ENCODE assay signal across 23 mouse cellular contexts in genomic region chr1:37026866-37027265, GRCm38 (mm10). TPM values are rescaled to one million over a fixed set of nuclear protein-coding genes. Genes with fewer than 3 reads are reported as not detected.
DNase-seq lines count a peak whose midpoint lies in the region; ATAC-seq and TF ChIP-seq lines count a peak whose summit lies in the region.
"Had no signal": no experiment of that assay in that cellular context is flagged by ENCODE, and none has a peak within 500 bp of the region (broad histone marks: within the 10 kb centered on the region; RNA-seq: fewer than 3 reads in every experiment).

No protein-coding gene starts in this region.

- WGBS in liver, adult 2 months, result 45% methylated on average over 6 of the region's 6 CpGs
- 68% methylated on average over 6 of the region's 6 CpGs for WGBS in liver, embryonic 11.5 days

- no peak overlapping the region for H3K4me2 ChIP-seq in liver, embryonic 11.5 days
- H3K4me2 ChIP-seq: embryonic facial prominence, embryonic 12.5 days; forebrain, embryonic 13.5 days; forebrain, embryonic 15.5 days had no signal

- no peaks in the 10 kb centered on the region for H3K27me3 ChIP-seq in liver, adult 2 months (ENCODE audit: control insufficient read depth, insufficient read depth, low read length)
- peaks cover 22% of the 10 kb centered on the region for H3K27me3 ChIP-seq in liver, embryonic 11.5 days (replicated peaks; ENCODE audit: control insufficient read depth, insufficient read depth, low read length)
- H3K27me3 ChIP-seq: embryonic facial prominence, embryonic 12.5 days; forebrain, embryonic 13.5 days; forebrain, embryonic 15.5 days had no signal

- H3K9me3 ChIP-seq in liver, embryonic 11.5 days (ENCODE audit: control insufficient read depth, low read length), result no peaks in the 10 kb centered on the region
- H3K9me3 ChIP-seq: embryonic facial prominence, embryonic 10.5 days; embryonic facial prominence, embryonic 12.5 days; forebrain, embryonic 13.5 days; forebrain, embryonic 15.5 days had no signal

- peaks cover 20% of the 10 kb centered on the region for H3K4me1 ChIP-seq in liver, adult 2 months (ENCODE audit: control insufficient read depth, insufficient read depth, low read length)
- peaks cover 4% of the 10 kb centered on the region; the same call in 1 of the 2 replicates for H3K4me1 ChIP-seq in liver, embryonic 11.5 days (replicated peaks; ENCODE audit: control insufficient read depth, insufficient read depth, low read length)

- peak overlapping the region; percentile 34 for H3K27ac ChIP-seq in liver, adult 2 months (replicated peaks; ENCODE audit: insufficient read depth, low read depth, low read length)
- no peak overlapping the region for H3K27ac ChIP-seq in liver, embryonic 11.5 days (ENCODE audit: low read depth, low read length)
- H3K27ac ChIP-seq: embryonic facial prominence, embryonic 10.5 days; embryonic facial prominence, embryonic 12.5 days; forebrain, embryonic 13.5 days; forebrain, embryonic 15.5 days had no signal

- no peak for TF ChIP-seq POLR2A in liver, adult 2 months (IDR thresholded peaks at IDR 0.05; ENCODE audit: extremely low read depth, insufficient read depth, low read length)

- no peak overlapping the region for H3K9ac ChIP-seq in liver, adult 2 months (ENCODE audit: low read depth, low read length)
- no peak overlapping the region for H3K9ac ChIP-seq in liver, embryonic 11.5 days (ENCODE audit: low read depth, low read length)
- H3K9ac ChIP-seq: embryonic facial prominence, embryonic 12.5 days; forebrain, embryonic 13.5 days; forebrain, embryonic 15.5 days; forebrain, postnatal 0 days had no signal

- no peaks in the 10 kb centered on the region for H3K36me3 ChIP-seq in liver, adult 2 months (ENCODE audit: control insufficient read depth, insufficient read depth, low read length)
- H3K36me3 ChIP-seq in liver, embryonic 11.5 days (ENCODE audit: control insufficient read depth, insufficient read depth, low read length), result no peaks in the 10 kb centered on the region
- H3K36me3 ChIP-seq: embryonic facial prominence, embryonic 10.5 days; embryonic facial prominence, embryonic 12.5 days; forebrain, embryonic 15.5 days had no signal

- TF ChIP-seq CTCF in liver, adult 2 months (IDR thresholded peaks at IDR 0.05; ENCODE audit: low read depth, low read length), result no peak

- ATAC-seq in liver, embryonic 11.5 days (replicated peaks; ENCODE audit: low FRiP score), result no peak
- ATAC-seq: forebrain, embryonic 13.5 days; forebrain, embryonic 15.5 days; forebrain, postnatal 0 days had no signal

- no peak overlapping the region for H3K4me3 ChIP-seq in liver, adult 2 months (ENCODE audit: insufficient read depth, low read depth, low read length)
- no peak overlapping the region for H3K4me3 ChIP-seq in liver, embryonic 11.5 days (ENCODE audit: low read depth, low read length)
- H3K4me3 ChIP-seq: embryonic facial prominence, embryonic 10.5 days; embryonic facial prominence, embryonic 12.5 days; forebrain, embryonic 13.5 days; forebrain, embryonic 15.5 days had no signal

- DNase-seq in liver, adult 2 months (ENCODE audit: extremely low read depth, low read depth, low spot score), result peak; percentile 72
- DNase-seq in liver, embryonic 11.5 days (ENCODE audit: low spot score), result no peak
- peak; percentile 51 for DNase-seq in 3134 (ENCODE audit: extremely low read depth, insufficient read length, low spot score)
- DNase-seq in 3T3-L1 (ENCODE audit: low read depth, low spot score), result peak; percentile 22
- DNase-seq in Muller cell, postnatal 12 days (ENCODE audit: inconsistent ontology term), result peak; percentile 57
- no peak for DNase-seq in adrenal gland, adult 8-10 months
- DNase-seq in urinary bladder, postnatal 36 days (ENCODE audit: low spot score in 2 of 2), result no peak
- DNase-seq in neural tube, embryonic 10.5 days (ENCODE audit: extremely low spot score, low spot score), result no peak
- DNase-seq: adrenal gland, adult 2 months; adrenal gland, postnatal 14 days; adrenal gland, postnatal 36 days; cerebellum, adult 11-12 months; cerebellum, adult 2 months; cerebellum, adult 9-10 months; cerebellum, postnatal 10 days; cerebellum, postnatal 25 days; forebrain, postnatal 0 days had no signal

- no peaks in the 10 kb centered on the region for H3K79me2 ChIP-seq in liver, adult 2 months (ENCODE audit: control insufficient read depth, insufficient read depth, low read length)

RNA-seq across cellular contexts. Expression of gene Vwa3b, which starts 0.5 kb away (rescaled TPM):
- 0.37 and 1.0 TPM in 2 replicates for total RNA-seq in liver, adult 2 months (2014; rRNA removed)
- 0.40 and 0.46 TPM in 2 replicates for polyA plus RNA-seq in liver, adult 2 months (2012; rRNA removed)
- polyA plus RNA-seq in liver, embryonic 11.5 days (2014; fragmentation: Nextera tagmentation; extraction: Ambion mirVana), result not detected in 2 replicates
- 1 to 10 TPM in 2 of 4 experiments, under 1 TPM in 2; 0.46 to 1.3 (median 1.0) TPM for total RNA-seq in adrenal gland, adult 8-10 months (2022)
- polyA plus RNA-seq: adrenal gland, adult 2 months; C2C12; forebrain, embryonic 11.5 days had no signal

Comparison
In these comparisons a context has a peak if more than half of its experiments do, and no peak if none do; other contexts are left out.
1. DNase-seq: peak in liver, adult 2 months (single experiment), 3134 (single experiment), 3T3-L1 (single experiment) and Muller cell, postnatal 12 days (single experiment); none in liver, embryonic 11.5 days (single experiment), adrenal gland, adult 8-10 months (single experiment), urinary bladder, postnatal 36 days (0 of 2) and neural tube, embryonic 10.5 days (single experiment).